Mouse (Mus musculus): ENCODE results near the gene Rbm20.
"Not testable (repeated sequence)": the region's sequence is repeated elsewhere in the genome, so short reads cannot be mapped to it uniquely, and the experiment has no call there.

Gene Rbm20

DNA sequence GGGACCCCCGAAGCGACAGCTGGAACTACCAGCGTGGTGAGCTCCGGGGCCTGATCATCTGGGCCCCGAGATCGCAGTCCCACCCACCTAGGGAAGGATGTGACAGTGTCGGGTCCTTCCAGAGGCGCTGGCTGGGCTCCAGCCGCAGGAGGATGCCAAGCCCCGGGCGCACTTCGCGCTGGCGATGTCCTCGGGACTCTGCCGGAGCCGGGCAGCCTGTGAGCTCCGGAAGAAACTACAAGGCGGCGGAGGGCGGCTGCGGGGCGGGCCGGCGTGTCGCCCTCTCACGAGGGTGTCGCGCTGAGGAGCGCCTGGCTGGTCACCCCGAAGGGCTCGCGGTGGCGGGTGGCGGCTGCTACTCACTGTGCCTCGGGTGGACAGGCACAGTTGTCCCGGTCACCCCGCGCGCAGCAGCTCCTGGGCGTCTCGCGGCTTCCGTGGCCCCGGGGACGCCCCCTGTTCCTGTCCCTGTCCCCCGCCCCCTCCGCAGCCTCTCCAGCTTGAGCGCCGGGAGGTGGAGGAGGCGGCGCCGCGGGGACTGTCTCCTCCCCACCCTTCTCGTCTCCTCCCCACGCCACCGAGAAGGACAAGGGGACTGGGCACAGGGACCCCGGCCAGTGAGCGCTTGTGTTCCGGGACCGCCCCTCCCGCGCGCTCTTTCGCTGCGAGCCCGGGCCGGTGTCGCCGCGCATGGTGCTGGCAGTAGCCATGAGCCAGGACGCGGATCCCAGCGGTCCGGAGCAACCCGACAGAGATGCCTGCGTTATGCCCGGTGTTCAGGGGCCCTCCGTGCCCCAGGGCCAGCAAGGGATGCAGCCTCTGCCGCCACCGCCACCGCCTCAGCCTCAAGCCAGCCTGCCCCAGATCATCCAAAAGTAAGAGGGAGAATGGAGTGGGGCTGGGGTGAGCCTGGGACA is at the start of gene Rbm20:
Rbm20 (plus strand) TSS at position 589 of the 917 bp plus-strand sequence.
- DNase-seq (ENCODE audit: low spot score): peak; percentile 63

DNA sequence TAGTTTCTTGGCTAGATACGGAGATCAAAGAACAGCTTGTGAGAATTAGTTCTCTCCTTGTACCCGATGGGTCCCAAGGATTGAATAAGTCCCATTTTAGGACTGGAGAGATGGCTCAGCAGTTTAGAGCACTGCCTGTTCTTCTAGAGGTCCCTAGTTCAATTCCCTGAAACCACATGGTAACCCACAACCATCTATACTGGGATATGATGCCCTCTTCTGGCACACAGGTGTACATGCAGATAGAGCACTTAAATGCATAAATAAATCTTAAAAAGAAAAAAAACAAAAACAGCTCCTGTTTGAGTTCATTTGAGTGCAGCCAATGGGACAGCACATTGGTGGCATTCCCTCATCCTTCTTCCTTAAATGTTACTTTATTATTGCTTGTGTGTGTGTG is 39.1 kb upstream of the Rbm20 start:
- no peak for DNase-seq (ENCODE audit: low spot score)

- DNase-seq (ENCODE audit: low spot score): no peak
Observed at GRCm38 (mm10) chr19:53638727-53639126, 38.4 kb upstream of the Rbm20 start.

- no peak for DNase-seq (ENCODE audit: low spot score)
Observed at GRCm38 (mm10) chr19:53644020-53644595, 33.0 kb upstream of the Rbm20 start.

DNA sequence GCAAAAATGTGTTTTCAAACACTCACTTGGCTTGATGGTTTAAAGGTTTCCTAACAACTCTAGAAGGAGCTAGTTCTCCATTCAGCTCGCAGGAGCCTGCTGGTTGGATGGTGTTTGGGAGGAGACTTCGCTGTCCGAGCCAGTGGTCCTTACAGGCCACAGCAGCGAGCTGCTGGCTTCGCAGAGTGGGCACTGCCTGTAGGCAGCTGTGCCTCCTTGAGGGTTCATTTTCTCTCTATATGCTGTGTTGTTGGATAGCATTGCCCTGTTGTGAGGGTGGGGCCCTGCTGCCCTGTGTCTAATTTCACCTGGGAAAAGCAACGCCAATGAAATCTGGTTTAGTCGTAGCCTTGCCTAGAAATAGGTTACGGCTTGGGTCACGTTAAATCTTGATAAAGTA is 29.8 kb upstream of the Rbm20 start:
- DNase-seq (ENCODE audit: low spot score): no peak

DNA sequence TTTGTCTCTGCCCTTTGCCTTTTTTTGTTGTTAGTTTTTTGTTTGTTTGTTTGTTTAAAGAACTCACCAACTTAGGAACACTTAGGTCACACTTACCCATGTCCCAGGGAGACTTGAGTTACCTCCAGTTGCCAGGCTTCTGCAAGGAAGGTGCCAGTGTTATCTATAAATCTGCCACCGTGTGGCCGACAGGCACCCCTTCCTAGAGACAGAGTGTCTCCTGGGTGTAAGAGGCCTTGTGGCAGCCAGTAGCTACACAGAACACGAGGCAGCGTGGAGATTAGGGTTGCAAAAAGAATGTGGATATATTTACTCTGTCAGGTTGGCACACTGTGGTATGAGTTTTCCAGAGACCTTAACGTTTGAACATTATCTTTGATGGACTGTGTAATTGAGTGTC is 29.1 kb upstream of the Rbm20 start:
- DNase-seq (ENCODE audit: low spot score): no peak

DNA sequence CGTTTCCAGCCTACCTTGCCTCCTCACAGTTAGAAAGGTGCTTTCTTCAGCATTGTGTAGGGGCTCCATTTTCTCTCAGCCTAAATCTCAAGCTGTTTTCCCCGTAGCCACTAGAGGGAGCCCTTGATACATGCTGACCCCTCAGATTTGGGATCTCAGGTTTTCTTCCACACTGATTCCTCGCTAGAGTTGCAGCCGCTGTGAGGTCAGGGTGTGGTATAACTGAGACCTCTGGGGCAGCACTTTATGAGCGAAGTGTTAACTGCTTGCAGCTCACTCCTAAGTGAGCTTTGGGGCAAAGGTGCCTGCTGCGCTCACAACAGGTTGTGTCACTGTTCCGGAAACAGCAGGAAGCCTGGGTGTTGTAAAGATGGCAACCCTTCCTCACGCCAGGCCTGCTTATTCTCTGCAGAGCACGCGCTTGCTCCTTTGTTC is 28.3 kb upstream of the Rbm20 start:
- peak; percentile 92 for DNase-seq (ENCODE audit: low spot score)

- peak; percentile 22 for DNase-seq (ENCODE audit: low spot score)
Observed at GRCm38 (mm10) chr19:53649361-53649760, 27.7 kb upstream of the Rbm20 start.

DNA sequence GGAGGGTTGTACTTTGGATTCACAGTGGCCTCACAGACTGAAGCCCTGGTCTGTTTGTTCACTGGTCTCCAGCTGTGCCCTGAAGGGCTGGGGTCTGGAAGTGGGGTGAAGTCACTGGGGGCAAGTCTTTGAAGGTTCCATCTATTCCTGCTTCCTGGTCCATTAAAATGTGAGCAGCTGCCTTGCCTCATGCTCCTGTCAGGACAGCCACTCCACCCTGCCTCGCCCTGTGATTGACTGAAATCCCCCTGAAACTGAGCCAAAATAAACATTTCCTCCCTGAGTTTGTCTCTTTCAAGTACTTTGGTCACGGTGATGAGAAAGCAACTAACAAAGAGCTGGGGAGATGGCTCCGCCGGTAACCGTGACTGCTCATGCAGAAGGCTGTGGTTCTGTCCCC is 27.3 kb upstream of the Rbm20 start:
- peak; percentile 24 for DNase-seq (ENCODE audit: low spot score)

DNA sequence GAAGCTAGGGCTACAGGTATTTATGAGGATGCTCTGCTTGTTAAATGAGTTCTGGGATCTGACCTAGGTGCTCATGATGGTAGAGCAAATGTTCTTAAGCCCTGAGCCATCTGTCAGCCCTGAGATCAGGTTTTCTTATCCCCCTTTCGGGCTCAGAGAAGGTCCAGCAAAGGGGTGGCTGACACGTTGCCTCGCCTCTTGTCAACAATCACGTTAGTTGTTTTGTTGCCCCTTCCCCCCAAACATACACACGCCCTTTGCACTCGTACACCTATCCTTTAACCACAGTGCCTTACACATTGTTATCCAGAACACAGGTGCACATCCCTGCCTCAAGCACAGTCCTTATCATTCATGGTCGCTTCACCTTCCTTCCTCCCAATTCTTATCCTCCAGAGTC is 26.2 kb upstream of the Rbm20 start:
- no peak for DNase-seq (ENCODE audit: low spot score)

DNA sequence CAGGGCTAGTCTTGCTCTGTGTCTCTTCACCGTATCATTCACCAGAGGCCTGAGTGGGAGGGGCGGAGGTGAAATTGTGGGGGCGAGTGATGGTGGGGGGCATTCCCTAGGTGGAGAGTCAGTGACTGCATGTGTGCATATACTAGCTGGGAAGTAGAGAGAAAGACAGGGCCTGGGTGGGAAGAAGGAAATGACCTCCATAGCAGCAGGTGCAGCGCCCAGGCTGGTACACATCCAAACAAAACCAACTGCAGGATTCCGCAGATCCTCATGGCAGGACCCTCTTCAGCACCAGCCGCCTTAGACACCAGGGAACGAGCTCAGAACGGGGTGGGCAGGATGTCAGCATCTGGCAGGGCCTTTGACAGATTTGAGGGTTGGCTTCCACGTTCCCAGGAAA is 24.8 kb upstream of the Rbm20 start:
- DNase-seq (ENCODE audit: low spot score): no peak

DNA sequence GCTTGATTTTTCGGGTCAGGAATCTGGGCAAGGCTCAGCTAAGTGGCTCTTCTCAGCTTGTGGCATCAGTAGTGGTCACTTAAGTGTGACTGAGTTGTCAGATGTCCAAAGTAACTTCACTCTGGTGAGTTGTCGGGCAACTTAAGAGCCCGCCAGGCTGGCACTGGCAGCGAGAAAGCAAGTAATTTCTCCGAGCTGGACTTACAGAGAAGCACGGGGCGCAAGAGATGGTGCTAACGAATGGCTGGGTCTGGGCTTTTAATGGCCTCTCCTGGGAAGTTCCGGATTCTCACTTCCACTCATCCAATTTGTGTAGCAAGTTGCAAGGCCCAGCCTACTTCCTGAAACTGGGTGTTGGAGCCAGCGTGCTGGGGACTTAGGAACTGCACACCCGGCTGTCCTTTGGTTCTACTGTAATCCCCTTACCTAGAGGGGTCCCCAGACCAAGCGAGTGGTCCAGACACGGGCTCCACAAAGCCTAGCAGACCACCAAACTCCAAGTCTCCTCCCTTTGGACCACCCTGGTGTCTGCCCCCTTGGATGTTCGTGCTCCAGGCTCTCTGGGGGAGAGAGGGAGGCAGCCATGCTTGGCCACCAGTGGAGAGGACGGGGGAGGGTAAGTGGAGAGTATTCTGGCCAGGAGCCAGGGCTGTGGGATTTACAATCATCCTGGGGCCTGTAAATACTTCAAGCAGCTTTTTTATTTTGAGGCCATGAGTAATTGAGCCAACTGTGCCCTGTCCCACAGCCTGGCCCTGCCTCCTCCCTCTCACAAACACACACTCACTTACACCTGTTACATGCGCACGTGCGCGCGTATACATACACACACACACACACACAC is 23.3 kb upstream of the Rbm20 start:
- no peak for DNase-seq (ENCODE audit: low spot score)

- DNase-seq (ENCODE audit: low spot score): not testable (repeated sequence)
Observed at GRCm38 (mm10) chr19:53656443-53656842, 20.7 kb upstream of the Rbm20 start.

DNA sequence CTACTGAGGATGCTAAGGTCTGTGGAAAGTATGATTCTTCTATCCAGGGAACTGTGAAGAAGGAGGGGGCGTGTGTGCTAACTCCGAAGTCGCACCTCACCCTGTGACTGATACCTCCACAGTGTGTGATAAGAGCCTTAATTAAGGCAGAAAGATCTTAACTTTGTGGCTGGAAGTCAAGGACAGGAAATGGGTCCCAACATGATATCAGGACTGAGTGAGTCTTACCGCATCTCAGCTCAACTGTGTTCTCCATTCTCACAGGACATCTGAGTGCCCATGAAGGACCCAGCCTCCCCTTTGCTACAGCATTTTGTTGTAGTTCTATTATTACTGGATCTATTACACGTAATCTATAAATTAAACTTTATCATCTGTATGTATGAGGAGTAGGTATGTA is 19.7 kb upstream of the Rbm20 start:
- DNase-seq (ENCODE audit: low spot score): no peak

- DNase-seq (ENCODE audit: low spot score): no peak
Observed at GRCm38 (mm10) chr19:53660722-53661420, 16.2 kb upstream of the Rbm20 start.

- DNase-seq (ENCODE audit: low spot score): no peak
Observed at GRCm38 (mm10) chr19:53661938-53662722, 15.0 kb upstream of the Rbm20 start.

DNA sequence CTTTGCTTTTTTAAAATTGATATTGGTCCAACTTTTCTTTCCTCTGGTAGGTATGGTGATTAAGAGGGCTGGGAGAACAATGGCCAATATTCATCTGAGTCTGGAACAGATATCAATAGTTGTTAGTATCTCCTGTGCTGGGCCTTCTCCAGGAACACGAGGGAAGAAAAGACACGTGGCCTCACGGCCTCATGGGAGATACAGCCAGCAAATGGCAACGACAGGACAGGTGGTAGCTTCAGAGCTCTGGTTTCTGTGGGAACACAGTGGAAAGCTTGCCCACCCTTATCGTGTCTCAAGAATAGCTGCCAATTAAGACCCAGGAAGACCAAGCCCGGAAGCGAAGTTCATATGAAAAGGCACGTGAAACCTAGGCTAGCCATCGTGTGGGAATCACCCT is 12.3 kb upstream of the Rbm20 start:
- DNase-seq (ENCODE audit: low spot score): no peak

GRCm38 (mm10) chr19:53665391-53665790 is 11.7 kb upstream of the Rbm20 start:
- no peak for DNase-seq (ENCODE audit: low spot score)

DNA sequence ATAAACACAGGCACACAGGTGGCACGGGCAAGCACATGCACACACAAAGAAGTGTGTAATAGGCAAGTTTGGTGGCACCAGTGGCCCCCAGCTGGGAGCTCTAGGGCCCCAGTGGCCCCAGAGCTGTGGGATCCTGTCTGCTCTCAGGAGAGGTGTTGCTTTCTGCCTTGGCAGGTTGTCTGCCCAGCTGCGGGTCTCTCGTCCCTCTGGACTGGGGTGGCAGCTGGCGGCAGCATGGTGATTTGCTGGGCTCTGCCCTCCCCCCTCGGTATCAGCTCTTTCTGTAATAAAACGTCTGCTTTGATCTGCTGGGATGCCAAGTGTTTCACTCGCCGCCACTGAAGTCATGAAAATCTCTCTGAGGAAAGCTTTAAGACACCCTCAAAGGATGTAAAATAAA is 10.4 kb upstream of the Rbm20 start:
- DNase-seq (ENCODE audit: low spot score): no peak

GRCm38 (mm10) chr19:53668821-53669220 is 8.3 kb upstream of the Rbm20 start:
- no peak for DNase-seq (ENCODE audit: low spot score)

GRCm38 (mm10) chr19:53670625-53671141 is 6.4 kb upstream of the Rbm20 start:
- no peak for DNase-seq (ENCODE audit: low spot score)

All from embryo, embryonic 10.5 days (tissue).